In genomic region chr11:115506586-115506985, GRCm38 (mm10) we compare ENCODE assay signal across 16 mouse cellular contexts. TPM values are rescaled to one million over a fixed set of nuclear protein-coding genes. Genes with fewer than 3 reads are reported as not detected.
DNase-seq lines count a peak whose midpoint lies in the region; ATAC-seq and TF ChIP-seq lines count a peak whose summit lies in the region.
"Had no signal": no experiment of that assay in that cellular context is flagged by ENCODE, and none has a peak within 500 bp of the region (broad histone marks: within the 10 kb centered on the region; RNA-seq: fewer than 3 reads in every experiment).

No protein-coding gene starts in this region.

- H3K4me3 ChIP-seq in heart, embryonic 15.5 days, result no peak overlapping the region
- peak overlapping the region in 1 of 2 experiments; percentile 23; a peak in 1 of 4 replicates for H3K4me3 ChIP-seq in liver, embryonic 14.5 days (ENCODE audit: insufficient read depth in 1 of 2, low read depth in 2 of 2, low read length in 2 of 2)
- H3K4me3 ChIP-seq: limb, embryonic 13.5 days; neural tube, embryonic 15.5 days had no signal

- no peak overlapping the region for H3K9ac ChIP-seq in heart, embryonic 15.5 days
- H3K9ac ChIP-seq in liver, embryonic 14.5 days (replicated peaks), result peak overlapping the region; percentile 41
- H3K9ac ChIP-seq: hindbrain, embryonic 14.5 days; limb, embryonic 13.5 days; neural tube, embryonic 15.5 days had no signal

- H3K27ac ChIP-seq in heart, embryonic 15.5 days, result peak overlapping the region; percentile 53
- H3K27ac ChIP-seq in liver, embryonic 14.5 days, result peak overlapping the region; percentile 91
- H3K27ac ChIP-seq: hindbrain, embryonic 14.5 days; limb, embryonic 13.5 days; neural tube, embryonic 15.5 days had no signal

- TF ChIP-seq CTCF in liver, embryonic 14.5 days (IDR thresholded peaks at IDR 0.05; ENCODE audit: low read depth), result 0 out of 2 replicates have a peak, but pooled peaks have one; percentile 22

- intact Hi-C loops in heart, postnatal 14 days (cut with DNase I), result no loop called here

- DNase-seq in heart, postnatal 14 days, result no peak
- peak; percentile 36 for DNase-seq in 416B (ENCODE audit: low read depth)
- DNase-seq in c-Kit-positive CD71-positive TER-119-negative erythroid progenitor cells, embryonic 14.5 days (ENCODE audit: low read depth), result peak; percentile 54
- peak in 2 of 3 experiments; percentile 59 to 67 for DNase-seq in liver, embryonic 14.5 days (ENCODE audit: low read depth in 3 of 3, low spot score in 3 of 3)
- no peak for DNase-seq in layer of hippocampus, postnatal 14 days (ENCODE audit: low spot score in 2 of 2)
- no peak for DNase-seq in thymus, postnatal 10 days (ENCODE audit: low spot score in 2 of 2)
- DNase-seq: adrenal gland, postnatal 36 days; cerebellum, adult 11-12 months; gastrocnemius, postnatal 14 days; kidney, adult 11 months; lung, postnatal 14 days had no signal

- no peaks in the 10 kb centered on the region for H3K9me3 ChIP-seq in heart, embryonic 15.5 days (replicated peaks)
- no peaks in the 10 kb centered on the region for H3K9me3 ChIP-seq in liver, embryonic 14.5 days (ENCODE audit: control insufficient read depth, low read length)
- H3K9me3 ChIP-seq: limb, embryonic 13.5 days; neural tube, embryonic 15.5 days had no signal

- WGBS in heart, embryonic 15.5 days, result 42% methylated on average over 3 of the region's 3 CpGs
- 16% methylated on average over 3 of the region's 3 CpGs for WGBS in liver, embryonic 14.5 days (ENCODE audit: insufficient replicate concordance)

- H3K36me3 ChIP-seq in heart, embryonic 15.5 days, result peaks cover 14% of the 10 kb centered on the region
- H3K36me3 ChIP-seq in liver, embryonic 14.5 days (replicated peaks; ENCODE audit: control insufficient read depth, insufficient read depth, low read depth), result peaks cover 19% of the 10 kb centered on the region

- ATAC-seq in heart, embryonic 15.5 days (replicated peaks; ENCODE audit: insufficient number of reproducible peaks, insufficient read depth, low FRiP score, low read depth), result 0 out of 2 replicates have a peak, but pooled peaks have one; percentile 53
- ATAC-seq in liver, embryonic 14.5 days (ENCODE audit: insufficient read depth), result peak; percentile 75
- ATAC-seq: activated CD4-positive, CD25-positive, alpha-beta regulatory T cell, adult 4 months had no signal

- no peak overlapping the region for H3K4me2 ChIP-seq in heart, embryonic 15.5 days
- peak overlapping the region; percentile 64 for H3K4me2 ChIP-seq in liver, embryonic 14.5 days (ENCODE audit: low read depth)
- H3K4me2 ChIP-seq: hindbrain, embryonic 14.5 days; limb, embryonic 13.5 days; neural tube, embryonic 15.5 days had no signal

- no peaks in the 10 kb centered on the region for H3K27me3 ChIP-seq in heart, embryonic 15.5 days
- no peaks in the 10 kb centered on the region for H3K27me3 ChIP-seq in liver, embryonic 14.5 days (ENCODE audit: control insufficient read depth, insufficient read depth, low read length)
- H3K27me3 ChIP-seq: limb, embryonic 13.5 days; neural tube, embryonic 15.5 days had no signal

- peak; percentile 40 for TF ChIP-seq EP300 in liver, embryonic 14.5 days (IDR thresholded peaks at IDR 0.05; ENCODE audit: low read depth)

- peaks cover 53% of the 10 kb centered on the region for H3K4me1 ChIP-seq in heart, embryonic 15.5 days (replicated peaks)
- peaks cover 59 to 62% of the 10 kb centered on the region in 2 experiments for H3K4me1 ChIP-seq in liver, embryonic 14.5 days (replicated peaks; ENCODE audit: control insufficient read depth in 2 of 2, insufficient read depth in 2 of 2, low read length in 1 of 2)

RNA-seq across cellular contexts. Expression of gene Jpt1, which starts 7.6 kb away (rescaled TPM):
- polyA plus RNA-seq in heart, embryonic 15.5 days (2015; fragmentation: Nextera tagmentation; extraction: Ambion mirVana), result 480 and 515 TPM in 2 replicates
- total RNA-seq in heart, postnatal 14 days (2021), result 100 to 1,000 TPM; 159 to 196 TPM
- 138 and 151 TPM in 2 replicates for polyA plus RNA-seq in liver, embryonic 14.5 days (2012; rRNA removed)
- 233 and 256 TPM in 2 replicates for polyA plus RNA-seq in liver, embryonic 14.5 days (2014; fragmentation: Nextera tagmentation; extraction: Ambion mirVana)
- 100 to 1,000 TPM; 188 to 227 TPM for total RNA-seq in layer of hippocampus, postnatal 14 days (2021)

RNA-seq across cellular contexts. Expression of gene Nt5c, which starts 14.9 kb away (rescaled TPM):
- polyA plus RNA-seq in heart, embryonic 15.5 days (2015; fragmentation: Nextera tagmentation; extraction: Ambion mirVana), result 49.6 and 62.1 TPM in 2 replicates
- 10 to 100 TPM; 15.2 to 17.3 TPM for total RNA-seq in heart, postnatal 14 days (2021)
- polyA plus RNA-seq in liver, embryonic 14.5 days (2012; rRNA removed), result 27.8 and 31.9 TPM in 2 replicates
- polyA plus RNA-seq in liver, embryonic 14.5 days (2014; fragmentation: Nextera tagmentation; extraction: Ambion mirVana), result 50.7 and 50.9 TPM in 2 replicates
- total RNA-seq in layer of hippocampus, postnatal 14 days (2021), result 10 to 100 TPM; 68.8 to 72.5 TPM

RNA-seq across cellular contexts. Expression of gene Sumo2, which starts 29.5 kb away (rescaled TPM):
- 566 and 571 TPM in 2 replicates for polyA plus RNA-seq in heart, embryonic 15.5 days (2015; fragmentation: Nextera tagmentation; extraction: Ambion mirVana)
- total RNA-seq in heart, postnatal 14 days (2021), result 100 to 1,000 TPM; 165 to 189 TPM
- 161 and 198 TPM in 2 replicates for polyA plus RNA-seq in liver, embryonic 14.5 days (2012; rRNA removed)
- 393 and 406 TPM in 2 replicates for polyA plus RNA-seq in liver, embryonic 14.5 days (2014; fragmentation: Nextera tagmentation; extraction: Ambion mirVana)
- 100 to 1,000 TPM; 352 to 361 TPM for total RNA-seq in layer of hippocampus, postnatal 14 days (2021)

RNA-seq across cellular contexts. Expression of gene Armc7, which starts 31.1 kb away (rescaled TPM):
- 4.6 and 6.2 TPM in 2 replicates for polyA plus RNA-seq in heart, embryonic 15.5 days (2015; fragmentation: Nextera tagmentation; extraction: Ambion mirVana)
- 1 to 10 TPM; 1.3 to 1.7 TPM for total RNA-seq in heart, postnatal 14 days (2021)
- 2.1 and 2.2 TPM in 2 replicates for polyA plus RNA-seq in liver, embryonic 14.5 days (2012; rRNA removed)
- 2.0 and 2.2 TPM in 2 replicates for polyA plus RNA-seq in liver, embryonic 14.5 days (2014; fragmentation: Nextera tagmentation; extraction: Ambion mirVana)
- total RNA-seq in layer of hippocampus, postnatal 14 days (2021), result 10 to 100 TPM in 1 of 2 experiments, 1 to 10 TPM in 1; 8.7 to 10.6 TPM

RNA-seq across cellular contexts. Expression of gene Slc16a5, which starts 44.3 kb away (rescaled TPM):
- 0.57 and 5.0 TPM in 2 replicates for polyA plus RNA-seq in heart, embryonic 15.5 days (2015; fragmentation: Nextera tagmentation; extraction: Ambion mirVana)
- 1 to 10 TPM in 1 of 2 experiments, not detected in 1; 5.1 TPM for total RNA-seq in heart, postnatal 14 days (2021)
- polyA plus RNA-seq in liver, embryonic 14.5 days (2012; rRNA removed), result 0.02 TPM in 2 replicates
- 0.05 TPM in 1 of 2 replicates, not detected in the other for polyA plus RNA-seq in liver, embryonic 14.5 days (2014; fragmentation: Nextera tagmentation; extraction: Ambion mirVana)
- total RNA-seq in layer of hippocampus, postnatal 14 days (2021), result not detected
- total RNA-seq: gastrocnemius, postnatal 14 days had no signal
- polyA plus RNA-seq: hindbrain, embryonic 14.5 days had no signal

Comparison
In these comparisons a context has a peak if more than half of its experiments do, and no peak if none do; other contexts are left out.
1. DNase-seq: peak in 416B (single experiment), c-Kit-positive CD71-positive TER-119-negative erythroid progenitor cells, embryonic 14.5 days (single experiment) and liver, embryonic 14.5 days (2 of 3); none in heart, postnatal 14 days (0 of 2), layer of hippocampus, postnatal 14 days (0 of 2) and thymus, postnatal 10 days (0 of 2).